Mouse (Mus musculus) myocyte (in vitro differentiated cells): Measurements from ENCODE around the gene Atp5h.

Experiments
- CEBPB ChIP-seq: IDR thresholded peaks from 2 replicates; pipeline ENCODE4 v1.6.1; 2011; ENCODE audit warnings: mild to moderate bottlenecking, moderate library complexity; ENCODE audit not compliant: poor library complexity, insufficient read depth, severe bottlenecking
- E2F4 ChIP-seq: IDR thresholded peaks from one replicate; pipeline ENCODE4 v1.6.1; 2011; ENCODE audit warnings: mild to moderate bottlenecking, control low read depth, moderate library complexity; ENCODE audit not compliant: insufficient read depth
- MAX ChIP-seq: IDR thresholded peaks from one replicate; pipeline ENCODE4 v1.6.1; 2011; ENCODE audit warnings: low read depth, mild to moderate bottlenecking, control low read depth
- MYOD1 ChIP-seq, 3 experiments: IDR thresholded peaks; one replicate each; pipeline ENCODE4 v1.6.1; 2011; ENCODE audit warnings: control low read depth in 2 of 3, low read depth in 2 of 3, mild to moderate bottlenecking in 2 of 3, moderate library complexity in 1 of 3; ENCODE audit not compliant: insufficient read length in 2 of 3, control insufficient read depth in 1 of 3
- POLR2A ChIP-seq: IDR thresholded peaks from one replicate; pipeline ENCODE4 v1.6.1; 2011; ENCODE audit warnings: low read depth, mild to moderate bottlenecking, control low read depth, moderate library complexity; ENCODE audit not compliant: insufficient read length
- POLR2AphosphoS2 ChIP-seq: IDR thresholded peaks from one replicate; pipeline ENCODE4 v1.6.1; 2011; ENCODE audit warnings: low read depth, control low read depth; ENCODE audit not compliant: insufficient read length
- REST ChIP-seq: IDR thresholded peaks from one replicate; pipeline ENCODE4 v1.6.1; 2011; ENCODE audit warnings: mild to moderate bottlenecking, control low read depth, moderate library complexity; ENCODE audit not compliant: insufficient read depth, insufficient read length
- TCF12 ChIP-seq: IDR thresholded peaks from one replicate; pipeline ENCODE4 v1.6.1; 2011; ENCODE audit warnings: mild to moderate bottlenecking, control low read depth; ENCODE audit not compliant: poor library complexity, insufficient read depth, severe bottlenecking
- TCF3 ChIP-seq: IDR thresholded peaks from one replicate; pipeline ENCODE4 v1.6.1; 2011; ENCODE audit warnings: low read depth, control low read depth; ENCODE audit not compliant: insufficient read length
- USF1 ChIP-seq: IDR thresholded peaks from one replicate; pipeline ENCODE4 v1.6.1; 2011; ENCODE audit warnings: low read depth, mild to moderate bottlenecking, control low read depth, moderate library complexity

DNA sequence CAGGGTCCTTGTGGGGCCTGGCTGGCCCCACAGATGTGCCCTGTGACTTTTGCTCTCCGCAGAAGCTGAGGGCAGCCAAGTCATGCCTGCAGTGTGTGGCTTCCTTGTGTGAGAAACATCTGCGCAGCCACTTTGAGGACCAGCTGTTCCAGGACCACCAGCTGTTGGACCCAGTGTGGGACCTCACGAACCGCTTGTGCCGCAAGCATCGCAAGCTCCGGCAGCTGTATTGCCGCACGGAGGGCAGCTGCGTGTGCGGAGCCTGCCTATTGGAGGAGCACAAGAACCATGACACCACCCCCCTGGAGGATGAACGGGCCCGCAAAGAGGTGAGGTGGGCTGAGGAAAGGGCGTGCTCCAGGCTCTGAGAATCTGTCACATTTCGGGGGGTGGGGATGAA, 21.7 kb upstream of the Atp5h start:
- TF ChIP-seq POLR2A: no peak
- TF ChIP-seq USF1: no peak
- TF ChIP-seq E2F4: no peak
- no peak for TF ChIP-seq MYOD1 (IDR thresholded peaks at IDR 0.05; ENCODE audit: control insufficient read depth in 1 of 3, insufficient read length in 2 of 3, low read depth in 2 of 3)
- TF ChIP-seq POLR2AphosphoS2: no peak
- TF ChIP-seq REST: no peak
- no peak for TF ChIP-seq MAX
- no peak for TF ChIP-seq TCF12
- no peak for TF ChIP-seq CEBPB
- no peak for TF ChIP-seq TCF3
